Mouse (Mus musculus) hindbrain, embryonic 13.5 days (tissue): Measurements from ENCODE around the gene Card19. TPM values are rescaled to one million over a fixed set of nuclear protein-coding genes. Genes with fewer than 3 reads are reported as not detected.
A peak's percentile ranks its signal among the peaks of the same experiment; 100 is the strongest.

Source experiments
- ATAC-seq: fragments of 200-750 bp; cut with Nextera tagmentation; 2 replicates; pipeline ENCODE4 v1.8.0; 2017; ENCODE audit warnings: moderate TSS enrichment; ENCODE audit not compliant: low FRiP score
- H3K27ac ChIP-seq: fragments of 300-500 bp; sonication (generic); 2 replicates; pipeline ENCODE4 v1.5.1; 2015; ENCODE audit warnings: inconsistent platforms, mild to moderate bottlenecking, moderate library complexity
- H3K27me3 ChIP-seq: fragments of 300-500 bp; sonication (generic); 2 replicates; pipeline ENCODE4 v1.6.1; 2015; ENCODE audit warnings: mild to moderate bottlenecking, inconsistent platforms
- H3K36me3 ChIP-seq: fragments of 300-500 bp; sonication (generic); 2 replicates; pipeline ENCODE4 v1.6.1; 2015; ENCODE audit warnings: mild to moderate bottlenecking, inconsistent platforms
- H3K4me1 ChIP-seq: fragments of 300-500 bp; sonication (generic); replicated peaks from 2 replicates; pipeline ENCODE4 v1.6.1; 2015; ENCODE audit warnings: inconsistent platforms
- H3K4me2 ChIP-seq: fragments of 300-500 bp; sonication (generic); 2 replicates; pipeline ENCODE4 v1.6.1; 2015; ENCODE audit warnings: inconsistent platforms, mild to moderate bottlenecking, moderate library complexity
- H3K4me3 ChIP-seq: fragments of 300-500 bp; sonication (generic); 2 replicates; pipeline ENCODE4 v1.5.1; 2015; ENCODE audit warnings: mild to moderate bottlenecking, inconsistent platforms
- H3K9ac ChIP-seq: fragments of 300-500 bp; sonication (generic); 2 replicates; pipeline ENCODE4 v1.6.1; 2015; ENCODE audit warnings: mild to moderate bottlenecking, inconsistent platforms
- H3K9me3 ChIP-seq: fragments of 300-500 bp; sonication (generic); 2 replicates; pipeline ENCODE4 v1.6.1; 2016; ENCODE audit warnings: inconsistent platforms
- WGBS: fragments of 180-500 bp; shearing (Covaris S2); methylation state at CpG from one replicate; pipeline ENCODE4 v1.1.7; 2015; 5-methylcytosine and 5-hydroxymethylcytosine counted together
- polyA plus RNA-seq: library from polyadenylated mRNA; unstranded; fragments of >200 nt; fragmentation: Nextera tagmentation; extraction: Ambion mirVana; gene quantifications from 2 replicates; pipeline ENCODE4 v1.2.1, GENCODE M21; 2015

Gene Card19
- 27.2 and 31.3 TPM in 2 replicates for polyA plus RNA-seq

DNA sequence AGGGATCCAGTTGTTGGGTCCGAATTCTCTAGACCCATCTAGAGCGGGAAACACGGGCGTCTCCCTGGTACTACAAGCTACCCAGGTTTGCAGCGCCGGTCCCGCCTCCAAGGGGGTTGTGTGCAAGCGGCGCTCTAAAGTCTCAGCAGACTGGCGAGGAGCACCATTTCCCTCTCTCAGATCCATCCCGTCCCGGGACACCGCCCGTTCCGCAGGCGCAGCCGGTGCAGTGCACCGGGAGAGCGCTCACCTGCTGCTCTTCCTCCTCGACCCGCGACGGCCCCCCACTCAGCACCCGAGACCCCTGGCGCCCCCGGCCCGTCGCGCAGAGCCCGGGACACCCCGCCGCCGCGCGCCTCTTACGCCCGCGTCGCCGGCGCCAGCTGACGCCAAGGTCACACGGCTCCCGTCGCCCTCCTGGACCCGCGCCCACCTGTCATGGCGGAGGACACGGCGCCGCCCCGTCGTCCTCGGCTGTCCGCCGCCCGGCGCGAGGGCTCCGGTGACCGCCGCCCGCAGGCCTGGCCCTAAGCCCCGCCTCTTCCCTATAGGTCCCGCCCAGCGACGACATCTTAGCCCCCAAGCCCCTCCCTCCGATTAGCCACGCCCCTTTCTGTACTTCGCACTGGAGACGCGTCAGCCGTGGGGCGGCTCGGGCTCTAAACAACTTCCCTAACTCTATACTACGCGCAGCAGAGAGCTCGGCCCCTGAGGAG lies at the start of gene Card19:
Gene Card19, minus strand, starts transcription at position 534 of the 716 bp plus-strand sequence.
- peak within 1 kb of the TSS; percentile 48; the same call in 1 of the 2 replicates for H3K27ac ChIP-seq
- H3K36me3 ChIP-seq: no peaks in the 10 kb centered on the region
- peak within 1 kb of the TSS; percentile 82 for H3K9ac ChIP-seq
- H3K4me1 ChIP-seq: peaks cover 49% of the 10 kb centered on the region
- H3K27me3 ChIP-seq: peaks cover 50% of the 10 kb centered on the region
- peak within 1 kb of the TSS; percentile 83 for H3K4me2 ChIP-seq
- H3K4me3 ChIP-seq: peak within 1 kb of the TSS; percentile 74
- WGBS: under 1% methylated on average over 77 of the region's 78 CpGs
- ATAC-seq: peak; percentile 84
- no peaks in the 10 kb centered on the region for H3K9me3 ChIP-seq

DNA sequence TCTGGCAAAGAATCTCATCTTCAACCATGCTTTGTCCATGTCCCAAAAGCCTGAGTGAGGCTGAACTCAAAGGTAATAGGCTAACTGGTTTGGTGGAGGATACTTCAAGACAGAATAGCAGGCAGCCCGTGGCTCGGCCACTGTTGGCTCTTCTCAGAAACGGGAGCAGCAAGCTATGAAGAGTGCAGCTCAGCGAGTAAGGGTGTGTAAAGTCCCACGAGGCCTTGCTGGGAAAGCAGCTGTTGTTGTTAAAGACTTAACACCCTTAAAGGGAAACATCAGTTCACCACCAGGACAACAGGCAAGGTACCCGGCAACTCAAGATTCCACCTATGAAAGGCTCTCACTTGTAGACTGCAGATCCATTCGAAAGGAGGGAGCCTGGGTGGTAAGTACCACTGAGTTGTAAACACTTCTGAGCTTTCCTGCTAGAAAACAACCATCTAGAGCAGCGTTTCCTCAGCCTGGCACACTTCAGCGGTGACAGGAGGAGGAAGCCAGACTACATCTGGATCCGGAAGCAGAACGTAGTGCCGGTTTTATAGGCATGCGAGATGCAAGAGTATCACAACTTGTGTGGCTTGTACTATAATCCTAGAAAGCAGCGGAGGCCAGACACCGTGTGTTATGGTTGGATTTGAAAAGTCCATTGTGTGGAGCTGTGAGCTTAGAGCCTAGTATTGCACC lies 44.3 kb upstream of the Card19 start:
- H3K36me3 ChIP-seq: peaks cover 6% of the 10 kb centered on the region; the same call in 1 of the 2 replicates
- WGBS: 83% methylated on average over 15 of the region's 15 CpGs
- no peak overlapping the region for H3K9ac ChIP-seq
- no peak overlapping the region for H3K4me2 ChIP-seq
- no peak overlapping the region for H3K4me3 ChIP-seq
- no peaks in the 10 kb centered on the region for H3K9me3 ChIP-seq
- no peak overlapping the region for H3K27ac ChIP-seq
- ATAC-seq: no peak
- no peaks in the 10 kb centered on the region for H3K27me3 ChIP-seq
- no peaks in the 10 kb centered on the region for H3K4me1 ChIP-seq

- WGBS: 82% methylated on average over 3 of the region's 3 CpGs
- Histone ChIP-seq H3K36me3 (no peaks in the 10 kb centered on the region), H3K9ac (no peak overlapping the region), H3K27me3 (no peaks in the 10 kb centered on the region), H3K9me3 (no peaks in the 10 kb centered on the region), H3K4me1 (no peaks in the 10 kb centered on the region), H3K4me3 (no peak overlapping the region), H3K27ac (no peak overlapping the region), H3K4me2 (no peak overlapping the region)
- ATAC-seq: no peak
Observed at GRCm38 (mm10) chr13:49257819-49258313, 42.0 kb upstream of the Card19 start.

- peaks cover 18% of the 10 kb centered on the region for H3K27me3 ChIP-seq
- ATAC-seq: no peak
- 86% methylated on average over 13 of the region's 13 CpGs for WGBS
- peaks cover 6% of the 10 kb centered on the region for H3K4me1 ChIP-seq
- H3K27ac ChIP-seq: no peak overlapping the region
- no peaks in the 10 kb centered on the region for H3K9me3 ChIP-seq
- H3K4me3 ChIP-seq: no peak overlapping the region
- no peak overlapping the region for H3K9ac ChIP-seq
- no peaks in the 10 kb centered on the region for H3K36me3 ChIP-seq
- H3K4me2 ChIP-seq: no peak overlapping the region
Observed at GRCm38 (mm10) chr13:49252746-49253145, 36.9 kb upstream of the Card19 start.

DNA sequence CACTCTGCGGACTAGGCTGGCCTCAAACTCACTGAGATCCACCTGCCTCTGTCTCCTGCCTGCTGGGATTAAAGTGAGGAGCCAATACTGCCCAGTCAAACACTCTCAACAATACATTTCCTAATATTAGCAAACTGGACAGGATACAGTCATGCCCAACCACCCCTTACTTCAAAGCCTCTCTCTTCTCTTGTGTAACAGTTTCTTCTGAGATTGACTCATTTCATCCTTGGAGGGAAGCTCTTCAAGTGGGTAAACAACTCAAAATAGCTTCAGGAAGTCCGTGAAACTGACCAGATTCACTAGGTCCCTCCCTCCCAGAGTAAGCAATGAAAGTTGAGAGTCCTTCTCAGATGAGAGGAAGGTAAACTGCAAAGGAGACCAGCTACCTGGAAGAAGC lies 36.3 kb upstream of the Card19 start:
- WGBS: 77% methylated on average over 2 of the region's 2 CpGs
- Histone ChIP-seq H3K36me3 (no peaks in the 10 kb centered on the region), H3K4me3 (no peak overlapping the region), H3K4me1 (peaks cover 11% of the 10 kb centered on the region), H3K9me3 (no peaks in the 10 kb centered on the region), H3K27me3 (peaks cover 24% of the 10 kb centered on the region), H3K4me2 (no peak overlapping the region), H3K27ac (no peak overlapping the region), H3K9ac (no peak overlapping the region)
- no peak for ATAC-seq

GRCm38 (mm10) chr13:49250716-49251517 lies 35.1 kb upstream of the Card19 start:
- no peak overlapping the region for H3K4me2 ChIP-seq
- H3K4me1 ChIP-seq: peaks cover 11% of the 10 kb centered on the region
- 40% methylated on average over 4 of the region's 4 CpGs for WGBS
- ATAC-seq: no peak
- H3K27ac ChIP-seq: no peak overlapping the region
- H3K9ac ChIP-seq: no peak overlapping the region
- peaks cover 36% of the 10 kb centered on the region for H3K27me3 ChIP-seq
- no peaks in the 10 kb centered on the region for H3K36me3 ChIP-seq
- H3K9me3 ChIP-seq: no peaks in the 10 kb centered on the region
- H3K4me3 ChIP-seq: no peak overlapping the region

GRCm38 (mm10) chr13:49249634-49250033 lies 33.8 kb upstream of the Card19 start:
- no peaks in the 10 kb centered on the region for H3K9me3 ChIP-seq
- no peaks in the 10 kb centered on the region for H3K36me3 ChIP-seq
- peaks cover 11% of the 10 kb centered on the region for H3K4me1 ChIP-seq
- WGBS: 67% methylated on average over 2 of the region's 2 CpGs
- H3K27ac ChIP-seq: no peak overlapping the region
- ATAC-seq: 0 out of 2 replicates have a peak, but pooled peaks have one; percentile 29
- peaks cover 44% of the 10 kb centered on the region for H3K27me3 ChIP-seq
- H3K4me3 ChIP-seq: no peak overlapping the region
- H3K4me2 ChIP-seq: no peak overlapping the region
- no peak overlapping the region for H3K9ac ChIP-seq

GRCm38 (mm10) chr13:49248923-49249322 lies 33.1 kb upstream of the Card19 start:
- WGBS: 65% methylated on average over 3 of the region's 3 CpGs
- H3K27me3 ChIP-seq: peaks cover 44% of the 10 kb centered on the region
- H3K4me1 ChIP-seq: peaks cover 11% of the 10 kb centered on the region
- H3K9ac ChIP-seq: no peak overlapping the region
- no peaks in the 10 kb centered on the region for H3K36me3 ChIP-seq
- no peak for ATAC-seq
- no peak overlapping the region for H3K27ac ChIP-seq
- no peak overlapping the region for H3K4me2 ChIP-seq
- H3K9me3 ChIP-seq: no peaks in the 10 kb centered on the region
- no peak overlapping the region for H3K4me3 ChIP-seq

DNA sequence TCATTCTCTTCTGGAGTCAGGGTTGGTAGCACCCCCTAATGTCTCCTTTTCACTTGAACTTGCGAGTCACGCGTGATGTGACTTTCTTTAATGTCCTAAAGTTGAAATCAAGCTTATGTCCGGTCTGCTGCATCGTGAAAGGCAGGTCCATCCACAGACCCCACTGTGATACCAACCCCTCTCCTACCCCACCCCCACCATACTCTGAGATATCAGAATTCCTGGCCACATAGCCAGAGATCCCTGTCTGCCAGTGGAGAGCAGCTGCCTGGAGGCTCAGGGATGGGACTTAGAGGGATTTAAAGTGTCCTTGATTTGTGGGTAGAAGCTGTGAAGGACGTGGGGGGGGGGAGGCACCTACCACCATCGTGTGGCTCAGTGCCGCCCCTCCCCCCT lies 32.6 kb upstream of the Card19 start, which contains the start of gene Susd3:
Gene Susd3, minus strand, starts transcription at position 240 of the 396 bp plus-strand sequence.
- Histone ChIP-seq H3K4me1 (peaks cover 11% of the 10 kb centered on the region), H3K27ac (no peak within 1 kb of the TSS), H3K4me2 (peak within 1 kb of the TSS; percentile 58), H3K27me3 (peaks cover 44% of the 10 kb centered on the region), H3K9ac (peak within 1 kb of the TSS; percentile 24; the same call in 1 of the 2 replicates), H3K9me3 (no peaks in the 10 kb centered on the region), H3K4me3 (peak within 1 kb of the TSS; percentile 37), H3K36me3 (no peaks in the 10 kb centered on the region)
- peak; percentile 57; the same call in 1 of the 2 replicates for ATAC-seq
- 15% methylated on average over 8 of the region's 8 CpGs for WGBS

GRCm38 (mm10) chr13:49247740-49248466 lies 32.1 kb upstream of the Card19 start:
- Histone ChIP-seq H3K4me1 (peaks cover 11% of the 10 kb centered on the region), H3K4me2 (peak overlapping the region; percentile 58), H3K27ac (no peak overlapping the region), H3K9me3 (no peaks in the 10 kb centered on the region), H3K4me3 (peak overlapping the region; percentile 37), H3K9ac (peak overlapping the region; percentile 24; the same call in 1 of the 2 replicates), H3K27me3 (peaks cover 44% of the 10 kb centered on the region), H3K36me3 (no peaks in the 10 kb centered on the region)
- ATAC-seq: peak; percentile 50
- WGBS: 2% methylated on average over 58 of the region's 58 CpGs

DNA sequence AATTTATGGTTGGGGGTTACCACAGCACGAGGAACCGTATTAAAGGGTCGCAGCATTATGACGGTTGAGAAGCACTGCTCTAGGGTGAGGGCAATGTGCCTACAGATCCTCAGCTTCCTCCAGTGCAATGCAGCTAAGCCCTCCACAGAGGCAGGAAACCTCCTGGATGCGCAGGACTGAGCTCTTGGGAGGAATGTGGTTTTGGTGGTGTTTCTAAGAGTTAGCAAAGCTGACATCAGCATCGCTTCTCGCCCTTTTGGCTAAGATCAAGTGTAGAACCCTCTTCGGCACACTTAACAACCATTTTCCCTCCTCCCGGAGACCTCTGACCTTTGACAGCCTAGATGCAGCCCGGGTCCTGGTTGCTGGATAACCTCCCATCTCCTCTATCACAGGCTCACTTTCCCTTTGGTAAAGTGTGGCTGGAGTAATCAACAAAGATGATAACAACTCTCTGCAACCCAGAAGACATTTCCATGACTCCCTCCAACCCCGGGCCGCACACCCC lies 31.4 kb upstream of the Card19 start:
- H3K9me3 ChIP-seq: no peaks in the 10 kb centered on the region
- H3K4me2 ChIP-seq: peak overlapping the region; percentile 58
- no peak for ATAC-seq
- no peaks in the 10 kb centered on the region for H3K36me3 ChIP-seq
- no peak overlapping the region for H3K9ac ChIP-seq
- peaks cover 11% of the 10 kb centered on the region for H3K4me1 ChIP-seq
- peaks cover 47% of the 10 kb centered on the region for H3K27me3 ChIP-seq
- 35% methylated on average over 12 of the region's 12 CpGs for WGBS
- H3K27ac ChIP-seq: no peak overlapping the region
- H3K4me3 ChIP-seq: peak overlapping the region; percentile 37
